Mouse (Mus musculus) liver, embryonic 14.5 days (tissue): Measurements from ENCODE around the gene Lyst. TPM values are rescaled to one million over a fixed set of nuclear protein-coding genes. Genes with fewer than 3 reads are reported as not detected.

Experiments
- ATAC-seq: fragments of 200-750 bp; cut with Nextera tagmentation; 2 replicates; pipeline ENCODE4 v1.8.0; 2017; ENCODE audit warnings: moderate number of reproducible peaks, mild to moderate bottlenecking, moderate library complexity; ENCODE audit not compliant: insufficient read depth
- DNase-seq, 3 experiments: peaks; one replicate each; pipeline ENCODE4 v3.0.0-alpha.2; 2012 to 2013; ENCODE audit warnings: low read depth in 3 of 3, low spot score in 3 of 3
- H3K27ac ChIP-seq: fragments of 300-500 bp; sonication (generic); 2 replicates; pipeline ENCODE4 v1.5.1; 2014; ENCODE audit warnings: moderate library complexity, mild to moderate bottlenecking, control low read depth, inconsistent platforms
- H3K27me3 ChIP-seq: fragments of 300-500 bp; sonication (generic); 2 replicates; pipeline ENCODE4 v1.6.1; 2014; ENCODE audit warnings: mild to moderate bottlenecking, low read length, moderate library complexity; ENCODE audit not compliant: control insufficient read depth, insufficient read depth
- H3K36me3 ChIP-seq: fragments of 300-500 bp; sonication (generic); replicated peaks from 2 replicates; pipeline ENCODE4 v1.6.1; 2014; ENCODE audit warnings: low read depth; ENCODE audit not compliant: control insufficient read depth, insufficient read depth
- H3K4me1 ChIP-seq, 2 experiments: fragments of 200-500 bp in 1 of 2; fragments of 300-500 bp in 1 of 2; sonication (generic) in 1 of 2; replicated peaks; 2 replicates each; pipeline ENCODE4 v1.6.1; 2012 to 2014; ENCODE audit warnings: antibody characterized with exemption in 1 of 2, inconsistent platforms in 1 of 2, low read length in 1 of 2; ENCODE audit not compliant: control insufficient read depth in 2 of 2, insufficient read depth in 2 of 2
- H3K4me2 ChIP-seq: fragments of 300-500 bp; sonication (generic); 2 replicates; pipeline ENCODE4 v1.6.1; 2014; ENCODE audit warnings: low read depth, mild to moderate bottlenecking, control low read depth, moderate library complexity
- H3K4me3 ChIP-seq, 2 experiments: fragments of 200-500 bp in 1 of 2; fragments of 300-500 bp in 1 of 2; sonication (generic) in 1 of 2; 2 replicates each; pipeline ENCODE4 v1.5.1; 2012 to 2014; ENCODE audit warnings: low read depth in 2 of 2, low read length in 2 of 2, mild to moderate bottlenecking in 2 of 2, control low read depth in 1 of 2, inconsistent platforms in 1 of 2, moderate library complexity in 1 of 2; ENCODE audit not compliant: insufficient read depth in 1 of 2
- H3K9ac ChIP-seq: fragments of 300-500 bp; sonication (generic); replicated peaks from 2 replicates; pipeline ENCODE4 v1.6.1; 2014; ENCODE audit warnings: mild to moderate bottlenecking, control low read depth, moderate library complexity
- H3K9me3 ChIP-seq: fragments of 300-500 bp; sonication (generic); 2 replicates; pipeline ENCODE4 v1.6.1; 2016; ENCODE audit warnings: low read length, mixed read lengths; ENCODE audit not compliant: control insufficient read depth
- CTCF ChIP-seq: IDR thresholded peaks from 2 replicates; pipeline ENCODE4 v1.5.1; 2016; ENCODE audit warnings: antibody characterized with exemption, low read depth, control low read depth
- EP300 ChIP-seq: IDR thresholded peaks from 2 replicates; pipeline ENCODE4 v1.6.1; 2016; ENCODE audit warnings: antibody characterized with exemption, low read depth
- WGBS: fragments of 180-500 bp; shearing (Covaris S2); extraction: QIAGEN DNeasy Blood & Tissue Kit; methylation state at CpG from one replicate; pipeline ENCODE4 v1.1.7; 2014; ENCODE audit not compliant: insufficient replicate concordance; 5-methylcytosine and 5-hydroxymethylcytosine counted together
- polyA plus RNA-seq, 2 experiments: library from polyadenylated mRNA; depleted of rRNA in 1 of 2; stranded (reverse) in 1 of 2; unstranded in 1 of 2; fragments of >200 nt; fragmentation: Nextera tagmentation in 1 of 2; extraction: Ambion mirVana in 1 of 2; gene quantifications; 2 replicates each; pipeline versions ENCODE4 v1.2.1 to v1.2.3; 2012 to 2014

Lyst gene
- polyA plus RNA-seq, 2 experiments = 1.8 to 2.3 TPM

DNA sequence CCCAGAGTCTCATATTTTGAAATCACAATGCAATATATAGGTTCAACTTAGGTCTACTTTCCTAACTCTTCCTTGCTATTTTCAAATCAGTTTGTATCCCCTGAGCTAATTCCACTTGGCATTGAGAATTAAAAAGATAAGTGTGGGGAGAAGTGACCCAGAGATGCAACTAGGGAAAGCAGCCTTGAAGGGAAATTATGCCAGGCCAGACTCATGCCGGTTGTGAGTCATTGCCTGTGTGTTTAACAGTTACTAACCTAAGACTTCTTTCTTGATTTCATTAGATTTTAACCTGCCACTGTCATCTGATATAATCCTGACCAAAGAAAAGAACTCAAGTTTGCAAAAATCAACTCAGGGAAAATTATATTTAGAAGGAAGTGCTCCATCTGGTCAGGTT, 43.5 kb downstream of the Lyst start:
- no peak overlapping the region for H3K9ac ChIP-seq
- H3K9me3 ChIP-seq = no peaks in the 10 kb centered on the region
- no peak for DNase-seq
- WGBS = 84% methylated on average over 1 of the region's 1 CpGs
- H3K4me1 ChIP-seq = no peaks in the 10 kb centered on the region
- no peak overlapping the region for H3K27ac ChIP-seq
- no peak overlapping the region for H3K4me2 ChIP-seq
- H3K36me3 ChIP-seq = no peaks in the 10 kb centered on the region
- TF ChIP-seq EP300 (no peak), CTCF (no peak)
- no peak overlapping the region for H3K4me3 ChIP-seq
- H3K27me3 ChIP-seq = no peaks in the 10 kb centered on the region
- ATAC-seq = no peak

DNA sequence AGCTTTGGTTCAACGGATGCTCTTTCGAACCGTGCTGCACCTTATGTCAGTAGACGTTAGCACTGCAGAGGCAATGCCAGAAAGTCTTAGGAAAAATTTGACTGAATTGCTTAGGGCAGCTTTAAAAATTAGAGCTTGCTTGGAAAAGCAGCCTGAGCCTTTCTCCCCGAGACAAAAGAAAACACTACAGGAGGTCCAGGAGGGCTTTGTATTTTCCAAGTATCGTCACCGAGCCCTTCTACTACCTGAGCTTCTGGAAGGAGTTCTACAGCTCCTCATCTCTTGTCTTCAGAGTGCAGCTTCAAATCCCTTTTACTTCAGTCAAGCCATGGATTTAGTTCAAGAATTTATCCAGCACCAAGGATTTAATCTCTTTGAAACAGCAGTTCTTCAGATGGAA, 44.5 kb downstream of the Lyst start:
- Histone ChIP-seq H3K27me3 (no peaks in the 10 kb centered on the region), H3K27ac (no peak overlapping the region), H3K9ac (no peak overlapping the region), H3K4me3 (no peak overlapping the region), H3K4me2 (no peak overlapping the region), H3K9me3 (no peaks in the 10 kb centered on the region), H3K36me3 (no peaks in the 10 kb centered on the region), H3K4me1 (no peaks in the 10 kb centered on the region)
- WGBS = 82% methylated on average over 7 of the region's 7 CpGs
- no peak for DNase-seq
- no peak for ATAC-seq
- TF ChIP-seq EP300 (no peak), CTCF (no peak)

DNA sequence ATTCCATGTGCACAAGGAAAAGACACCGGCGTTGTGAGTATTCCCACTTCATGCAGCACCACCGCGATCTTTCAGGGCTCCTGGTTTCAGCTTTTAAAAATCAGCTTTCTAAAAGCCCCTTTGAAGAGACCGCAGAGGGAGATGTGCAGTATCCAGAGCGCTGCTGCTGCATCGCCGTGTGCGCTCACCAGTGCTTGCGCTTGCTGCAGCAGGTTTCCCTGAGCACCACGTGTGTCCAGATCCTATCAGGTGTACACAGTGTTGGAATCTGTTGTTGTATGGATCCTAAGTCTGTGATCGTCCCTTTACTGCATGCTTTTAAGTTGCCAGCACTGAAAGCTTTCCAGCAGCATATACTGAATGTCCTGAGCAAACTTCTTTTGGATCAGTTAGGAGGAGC, 45.0 kb downstream of the Lyst start:
- H3K4me1 ChIP-seq = no peaks in the 10 kb centered on the region
- H3K9me3 ChIP-seq = no peaks in the 10 kb centered on the region
- H3K9ac ChIP-seq = no peak overlapping the region
- H3K36me3 ChIP-seq = no peaks in the 10 kb centered on the region
- no peak overlapping the region for H3K4me2 ChIP-seq
- DNase-seq (no peak), ATAC-seq (no peak)
- H3K27me3 ChIP-seq = no peaks in the 10 kb centered on the region
- H3K27ac ChIP-seq = no peak overlapping the region
- no peak for TF ChIP-seq CTCF
- TF ChIP-seq EP300 = no peak
- no peak overlapping the region for H3K4me3 ChIP-seq
- 74% methylated on average over 12 of the region's 12 CpGs for WGBS

DNA sequence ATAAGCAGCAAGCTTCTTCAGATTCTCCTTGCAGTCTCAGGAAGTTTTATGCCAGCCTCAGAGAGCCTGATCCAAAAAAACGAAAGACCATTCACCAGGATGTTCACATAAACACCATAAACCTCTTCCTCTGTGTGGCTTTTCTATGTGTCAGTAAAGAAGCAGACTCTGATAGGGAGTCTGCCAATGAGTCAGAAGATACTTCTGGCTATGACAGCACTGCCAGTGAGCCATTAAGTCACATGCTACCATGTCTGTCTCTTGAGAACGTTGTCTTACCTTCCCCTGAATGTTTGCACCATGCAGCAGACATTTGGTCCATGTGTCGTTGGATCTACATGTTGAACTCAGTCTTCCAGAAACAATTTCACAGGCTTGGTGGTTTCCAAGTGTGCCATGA, 47.4 kb downstream of the Lyst start:
- Histone ChIP-seq H3K27me3 (no peaks in the 10 kb centered on the region), H3K27ac (no peak overlapping the region), H3K36me3 (no peaks in the 10 kb centered on the region), H3K9ac (no peak overlapping the region), H3K4me1 (no peaks in the 10 kb centered on the region), H3K4me2 (no peak overlapping the region), H3K4me3 (no peak overlapping the region), H3K9me3 (no peaks in the 10 kb centered on the region)
- no peak for ATAC-seq
- TF ChIP-seq CTCF (no peak), EP300 (no peak)
- DNase-seq = no peak
- WGBS = 51% methylated on average over 3 of the region's 3 CpGs

DNA sequence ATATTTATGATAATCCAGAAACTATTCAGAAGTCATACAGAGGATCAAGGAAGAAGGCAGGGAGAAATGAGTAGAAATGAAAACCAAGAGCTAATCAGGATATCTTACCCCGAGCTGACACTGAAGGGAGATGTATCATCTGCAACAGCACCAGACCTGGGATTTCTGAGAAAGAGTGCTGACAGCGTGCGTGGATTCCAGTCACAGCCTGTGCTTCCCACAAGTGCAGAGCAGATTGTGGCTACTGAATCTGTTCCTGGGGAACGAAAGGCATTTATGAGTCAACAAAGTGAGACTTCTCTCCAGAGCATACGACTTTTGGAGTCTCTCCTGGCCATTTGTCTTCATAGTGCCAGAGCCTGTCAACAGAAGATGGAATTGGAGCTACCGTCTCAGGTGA, 47.8 kb downstream of the Lyst start:
- H3K36me3 ChIP-seq = no peaks in the 10 kb centered on the region
- no peak overlapping the region for H3K4me3 ChIP-seq
- 65% methylated on average over 6 of the region's 6 CpGs for WGBS
- ATAC-seq (no peak), DNase-seq (no peak)
- no peaks in the 10 kb centered on the region for H3K4me1 ChIP-seq
- TF ChIP-seq CTCF (no peak), EP300 (no peak)
- H3K4me2 ChIP-seq = no peak overlapping the region
- H3K27ac ChIP-seq = no peak overlapping the region
- H3K27me3 ChIP-seq = no peaks in the 10 kb centered on the region
- no peaks in the 10 kb centered on the region for H3K9me3 ChIP-seq
- H3K9ac ChIP-seq = no peak overlapping the region
